Mouse (Mus musculus) ZHBTc4 (cell line): ENCODE measurements around the gene Tmcc3.

ENCODE experiments used
- DNase-seq: peaks from one replicate; pipeline ENCODE4 v3.0.0-alpha.2; 2011; ENCODE audit warnings: low read depth, low spot score

Tmcc3 gene

GRCm38 (mm10) chr10:94630771-94631280, 319.1 kb downstream of the Tmcc3 start:
- DNase-seq: no peak

DNA sequence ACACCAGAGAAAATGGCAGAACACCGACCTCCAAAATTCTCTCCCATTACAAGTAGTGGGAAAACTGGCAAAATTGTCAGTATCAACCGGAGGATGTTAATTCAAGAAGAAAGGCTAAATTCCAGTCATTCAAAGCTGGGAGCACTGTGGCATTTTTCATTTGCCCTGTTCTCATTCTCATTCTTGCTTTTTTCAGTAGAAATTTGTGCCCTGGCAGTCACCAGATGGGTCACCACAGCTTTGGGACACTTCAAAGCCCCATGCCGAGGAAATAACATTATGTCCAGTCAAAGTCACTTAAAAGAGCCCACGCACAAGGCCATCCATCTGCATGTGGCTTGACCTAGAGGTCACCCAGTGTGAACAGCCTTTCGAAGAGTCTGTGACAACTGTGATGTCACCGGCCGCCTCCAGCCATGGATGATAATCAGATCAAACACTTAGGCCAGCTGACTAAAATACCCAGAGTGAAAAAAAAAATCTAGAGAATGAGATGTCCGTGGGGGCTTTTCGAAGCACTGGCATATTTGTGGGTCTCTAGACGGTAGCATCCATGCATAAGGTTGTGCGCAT, 319.9 kb downstream of the Tmcc3 start:
- no peak for DNase-seq

DNA sequence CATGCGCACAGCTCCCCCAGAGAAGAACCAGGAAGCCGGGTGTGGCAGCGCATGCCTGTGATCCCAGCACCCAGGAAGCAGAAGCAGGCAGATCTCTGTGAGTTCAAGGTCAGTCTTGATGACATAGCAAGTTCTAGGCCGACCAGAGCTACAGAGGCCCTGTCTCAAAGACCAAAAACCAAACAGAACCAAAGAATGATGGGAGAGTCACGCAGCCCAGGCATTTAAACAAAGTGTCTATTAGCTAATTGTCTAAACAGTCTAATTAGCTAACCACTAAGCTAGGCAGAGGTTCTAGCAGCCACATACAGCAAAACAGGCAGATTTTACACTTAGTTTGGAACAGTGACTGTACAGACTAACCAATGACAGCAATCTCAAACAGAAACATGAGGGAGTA, 320.5 kb downstream of the Tmcc3 start:
- no peak for DNase-seq

- no peak for DNase-seq
These were observed 326.9 kb downstream of the Tmcc3 start for GRCm38 (mm10) chr10:94638599-94638998.

DNA sequence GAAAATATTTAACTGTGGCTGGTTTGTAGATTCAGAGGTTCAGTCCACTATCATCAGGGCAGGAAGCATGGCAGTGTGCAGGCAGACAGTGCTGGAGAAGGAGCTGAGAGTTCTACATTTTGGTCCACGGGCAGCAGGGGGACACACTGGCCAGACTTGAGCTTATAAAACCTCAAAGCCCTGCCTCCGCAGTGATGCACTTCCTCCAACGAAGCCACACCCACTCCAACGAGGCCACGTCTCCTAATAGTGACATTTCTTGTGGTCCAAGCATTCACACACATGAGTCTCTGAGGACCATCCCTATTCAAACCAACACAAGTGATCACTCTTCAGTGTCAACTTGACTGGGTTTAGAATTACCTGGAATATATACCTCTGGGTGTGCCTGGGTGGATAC, 327.5 kb downstream of the Tmcc3 start:
- no peak for DNase-seq

DNA sequence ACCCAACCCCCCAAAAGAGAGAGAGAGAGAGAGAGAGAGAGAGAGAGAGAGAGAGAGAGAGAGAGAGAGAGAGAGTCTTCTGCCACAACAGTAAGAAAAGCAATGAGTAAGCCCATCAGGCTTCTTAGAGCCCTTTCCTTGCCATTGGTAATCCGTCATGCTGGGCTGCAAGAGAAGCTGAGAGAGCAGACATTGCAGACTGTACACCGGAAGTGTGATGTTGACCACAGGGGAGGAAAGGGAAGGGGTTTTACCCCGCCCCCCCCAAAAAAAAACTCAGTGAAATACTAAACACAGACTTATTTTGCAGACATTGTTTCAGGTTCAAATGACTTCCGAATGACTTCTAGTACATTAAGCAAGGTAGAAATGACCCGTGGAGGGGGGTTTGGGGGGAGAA, 328.3 kb downstream of the Tmcc3 start:
- no peak for DNase-seq
